Mouse (Mus musculus) embryonic facial prominence, embryonic 11.5 days (tissue): ENCODE measurements at regions not wholly inside any gene's neighbourhood (a gene's known extent, or its start where the extent isn't known, plus 50 kb on each side); places are given as distances from the start of the nearest gene placed in this dataset.

Experiments
- ATAC-seq: fragments of 200-750 bp; cut with Nextera tagmentation; replicated peaks from 2 replicates; pipeline ENCODE4 v1.8.0; 2017; ENCODE audit warnings: low read depth; ENCODE audit not compliant: insufficient number of reproducible peaks, low FRiP score, low TSS enrichment
- DNase-seq: peaks from one replicate; pipeline ENCODE4 v3.0.0-alpha.2; 2015; ENCODE audit warnings: low spot score
- H3K27ac ChIP-seq: fragments of 300-500 bp; sonication (generic); replicated peaks from 2 replicates; pipeline ENCODE4 v1.5.1; 2014; ENCODE audit warnings: mild to moderate bottlenecking, low read depth, low read length, control low read depth
- H3K27me3 ChIP-seq: fragments of 300-500 bp; sonication (generic); 2 replicates; pipeline ENCODE4 v1.6.1; 2014; ENCODE audit warnings: mild to moderate bottlenecking, low read length, moderate library complexity, mixed read lengths; ENCODE audit not compliant: control insufficient read depth, insufficient read depth
- H3K36me3 ChIP-seq: fragments of 300-500 bp; sonication (generic); replicated peaks from 2 replicates; pipeline ENCODE4 v1.6.1; 2014; ENCODE audit warnings: low read depth, mild to moderate bottlenecking, low read length, moderate library complexity, mixed read lengths; ENCODE audit not compliant: control insufficient read depth, insufficient read depth
- H3K4me1 ChIP-seq: fragments of 300-500 bp; sonication (generic); 2 replicates; pipeline ENCODE4 v1.6.1; 2014; ENCODE audit warnings: low read length, mixed read lengths; ENCODE audit not compliant: control insufficient read depth, insufficient read depth
- H3K4me2 ChIP-seq: fragments of 300-500 bp; sonication (generic); 2 replicates; pipeline ENCODE4 v1.6.1; 2014; ENCODE audit warnings: low read depth, mild to moderate bottlenecking, control low read depth, low read length, moderate library complexity
- H3K4me3 ChIP-seq: fragments of 300-500 bp; sonication (generic); 2 replicates; pipeline ENCODE4 v1.5.1; 2014; ENCODE audit warnings: low read depth, low read length, control low read depth
- H3K9ac ChIP-seq: fragments of 300-500 bp; sonication (generic); replicated peaks from 2 replicates; pipeline ENCODE4 v1.6.1; 2014; ENCODE audit warnings: mild to moderate bottlenecking, control low read depth, low read length
- H3K9me3 ChIP-seq: fragments of 300-500 bp; sonication (generic); replicated peaks from 2 replicates; pipeline ENCODE4 v1.6.1; 2016; ENCODE audit warnings: mild to moderate bottlenecking, low read length, inconsistent platforms, mixed read lengths; ENCODE audit not compliant: control insufficient read depth
- whole genome bisulfite sequencing: fragments of 180-500 bp; shearing (Covaris S2); extraction: QIAGEN DNeasy Blood & Tissue Kit; methylation state at CpG from one replicate; pipeline ENCODE4 v1.1.7; 2014; 5-methylcytosine and 5-hydroxymethylcytosine counted together

- DNase-seq (no peak), ATAC-seq (no peak)
These were observed 207.6 kb downstream of the Trim52 start for GRCm38 (mm10) chr14:106313558-106313957.

GRCm38 (mm10) chr14:106314079-106314551, 208.1 kb downstream of the Trim52 start:
- Histone ChIP-seq H3K4me3 (no peak overlapping the region), H3K9ac (no peak overlapping the region), H3K36me3 (no peaks in the 10 kb centered on the region), H3K27me3 (no peaks in the 10 kb centered on the region), H3K9me3 (no peaks in the 10 kb centered on the region), H3K27ac (no peak overlapping the region), H3K4me1 (no peaks in the 10 kb centered on the region), H3K4me2 (no peak overlapping the region)
- peak; percentile 15 for DNase-seq
- WGBS = 59% methylated on average over 9 of the region's 9 CpGs
- no peak; the same call in 1 of the 2 replicates for ATAC-seq

More at GRCm38 (mm10) chr14:106313558-106313957, 207.6 kb downstream of the Trim52 start:
- Histone ChIP-seq H3K4me3 (no peak overlapping the region), H3K4me1 (no peaks in the 10 kb centered on the region), H3K27me3 (no peaks in the 10 kb centered on the region), H3K27ac (no peak overlapping the region), H3K9me3 (no peaks in the 10 kb centered on the region), H3K36me3 (no peaks in the 10 kb centered on the region), H3K4me2 (no peak overlapping the region), H3K9ac (no peak overlapping the region)
- WGBS = 36% methylated on average over 8 of the region's 8 CpGs

GRCm38 (mm10) chr14:106318767-106319166, 212.8 kb downstream of the Trim52 start:
- Histone ChIP-seq H3K27ac (no peak overlapping the region), H3K4me1 (no peaks in the 10 kb centered on the region), H3K9me3 (no peaks in the 10 kb centered on the region), H3K27me3 (no peaks in the 10 kb centered on the region), H3K4me2 (no peak overlapping the region), H3K4me3 (no peak overlapping the region), H3K9ac (no peak overlapping the region), H3K36me3 (no peaks in the 10 kb centered on the region)
- ATAC-seq (no peak), DNase-seq (no peak)
- 26% methylated on average over 5 of the region's 5 CpGs for WGBS

GRCm38 (mm10) chr14:106327653-106328283, 221.8 kb downstream of the Trim52 start:
- ATAC-seq (no peak), DNase-seq (no peak)
- no peak overlapping the region for H3K9ac ChIP-seq
- no peaks in the 10 kb centered on the region for H3K36me3 ChIP-seq
- H3K27ac ChIP-seq = no peak overlapping the region
- H3K4me3 ChIP-seq = no peak overlapping the region
- WGBS = 71% methylated on average over 8 of the region's 8 CpGs
- H3K9me3 ChIP-seq = no peaks in the 10 kb centered on the region
- no peaks in the 10 kb centered on the region for H3K4me1 ChIP-seq
- H3K4me2 ChIP-seq = no peak overlapping the region
- no peaks in the 10 kb centered on the region for H3K27me3 ChIP-seq

GRCm38 (mm10) chr14:106364767-106365623, 259.0 kb downstream of the Trim52 start:
- DNase-seq (peak; percentile 48), ATAC-seq (no peak)
- H3K36me3 ChIP-seq = no peaks in the 10 kb centered on the region
- H3K4me2 ChIP-seq = no peak overlapping the region
- no peak overlapping the region for H3K4me3 ChIP-seq
- no peaks in the 10 kb centered on the region for H3K27me3 ChIP-seq
- no peak overlapping the region for H3K27ac ChIP-seq
- H3K9me3 ChIP-seq = no peaks in the 10 kb centered on the region
- no peaks in the 10 kb centered on the region for H3K4me1 ChIP-seq
- H3K9ac ChIP-seq = no peak overlapping the region
- WGBS = 37% methylated on average over 8 of the region's 8 CpGs

GRCm38 (mm10) chr14:106365624-106366118, 259.7 kb downstream of the Trim52 start:
- H3K9me3 ChIP-seq = no peaks in the 10 kb centered on the region
- no peak overlapping the region for H3K4me2 ChIP-seq
- ATAC-seq (no peak), DNase-seq (peak; percentile 45)
- H3K27ac ChIP-seq = no peak overlapping the region
- no peaks in the 10 kb centered on the region for H3K4me1 ChIP-seq
- no peak overlapping the region for H3K4me3 ChIP-seq
- 24% methylated on average over 3 of the region's 3 CpGs for WGBS
- H3K27me3 ChIP-seq = no peaks in the 10 kb centered on the region
- no peak overlapping the region for H3K9ac ChIP-seq
- H3K36me3 ChIP-seq = no peaks in the 10 kb centered on the region

GRCm38 (mm10) chr14:106373451-106373850, 267.5 kb downstream of the Trim52 start:
- H3K4me3 ChIP-seq = no peak overlapping the region
- no peak overlapping the region for H3K4me2 ChIP-seq
- H3K36me3 ChIP-seq = no peaks in the 10 kb centered on the region
- no peak for ATAC-seq
- H3K4me1 ChIP-seq = no peaks in the 10 kb centered on the region
- 33% methylated on average over 1 of the region's 1 CpGs for WGBS
- DNase-seq = no peak
- no peak overlapping the region for H3K27ac ChIP-seq
- H3K9me3 ChIP-seq = no peaks in the 10 kb centered on the region
- no peaks in the 10 kb centered on the region for H3K27me3 ChIP-seq
- H3K9ac ChIP-seq = no peak overlapping the region

- Histone ChIP-seq H3K4me3 (no peak overlapping the region), H3K36me3 (no peaks in the 10 kb centered on the region), H3K9me3 (no peaks in the 10 kb centered on the region), H3K4me2 (no peak overlapping the region), H3K4me1 (no peaks in the 10 kb centered on the region), H3K27me3 (no peaks in the 10 kb centered on the region), H3K27ac (no peak overlapping the region), H3K9ac (no peak overlapping the region)
- WGBS = 88% methylated on average over 4 of the region's 4 CpGs
- DNase-seq (no peak), ATAC-seq (no peak)
These were observed 273.6 kb downstream of the Trim52 start for GRCm38 (mm10) chr14:106379645-106380044.
